Mouse (Mus musculus) neural tube, embryonic 15.5 days (tissue): ENCODE measurements around the gene Rps15a. TPM values are rescaled to one million over a fixed set of nuclear protein-coding genes. Genes with fewer than 3 reads are reported as not detected.

Experiments used
- ATAC-seq: fragments of 200-750 bp; cut with Nextera tagmentation; 2 replicates; pipeline ENCODE4 v1.8.0; 2017; ENCODE audit warnings: mild to moderate bottlenecking, moderate TSS enrichment, moderate library complexity; ENCODE audit not compliant: low FRiP score
- H3K27ac ChIP-seq: fragments of 300-500 bp; sonication (generic); replicated peaks from 2 replicates; pipeline ENCODE4 v1.5.1; 2015; ENCODE audit warnings: mild to moderate bottlenecking, inconsistent platforms
- H3K27me3 ChIP-seq: fragments of 300-500 bp; sonication (generic); replicated peaks from 2 replicates; pipeline ENCODE4 v1.6.1; 2015; ENCODE audit warnings: inconsistent platforms
- H3K36me3 ChIP-seq: fragments of 300-500 bp; sonication (generic); 2 replicates; pipeline ENCODE4 v1.6.1; 2015; ENCODE audit warnings: inconsistent platforms
- H3K4me1 ChIP-seq: fragments of 300-500 bp; sonication (generic); 2 replicates; pipeline ENCODE4 v1.6.1; 2015; ENCODE audit warnings: inconsistent platforms
- H3K4me2 ChIP-seq: fragments of 300-500 bp; sonication (generic); 2 replicates; pipeline ENCODE4 v1.6.1; 2015; ENCODE audit warnings: inconsistent platforms, mild to moderate bottlenecking, moderate library complexity
- H3K4me3 ChIP-seq: fragments of 300-500 bp; sonication (generic); replicated peaks from 2 replicates; pipeline ENCODE4 v1.5.1; 2015; ENCODE audit warnings: mild to moderate bottlenecking, inconsistent platforms
- H3K9ac ChIP-seq: fragments of 300-500 bp; sonication (generic); replicated peaks from 2 replicates; pipeline ENCODE4 v1.6.1; 2015; ENCODE audit warnings: mild to moderate bottlenecking, inconsistent platforms
- H3K9me3 ChIP-seq: fragments of 300-500 bp; sonication (generic); replicated peaks from 2 replicates; pipeline ENCODE4 v1.6.1; 2016; ENCODE audit warnings: inconsistent platforms
- WGBS: fragments of 180-500 bp; shearing (Covaris S2); methylation state at CpG from one replicate; pipeline ENCODE4 v1.1.7; 2015; ENCODE audit warnings: mixed read lengths; 5-methylcytosine and 5-hydroxymethylcytosine counted together
- polyA plus RNA-seq: library from polyadenylated mRNA; unstranded; fragments of >200 nt; fragmentation: Nextera tagmentation; extraction: Ambion mirVana; gene quantifications from 2 replicates; pipeline ENCODE4 v1.2.1, GENCODE M21; 2015

Rps15a gene
- polyA plus RNA-seq, 1 experiment from 2014 or later = 410 TPM

DNA sequence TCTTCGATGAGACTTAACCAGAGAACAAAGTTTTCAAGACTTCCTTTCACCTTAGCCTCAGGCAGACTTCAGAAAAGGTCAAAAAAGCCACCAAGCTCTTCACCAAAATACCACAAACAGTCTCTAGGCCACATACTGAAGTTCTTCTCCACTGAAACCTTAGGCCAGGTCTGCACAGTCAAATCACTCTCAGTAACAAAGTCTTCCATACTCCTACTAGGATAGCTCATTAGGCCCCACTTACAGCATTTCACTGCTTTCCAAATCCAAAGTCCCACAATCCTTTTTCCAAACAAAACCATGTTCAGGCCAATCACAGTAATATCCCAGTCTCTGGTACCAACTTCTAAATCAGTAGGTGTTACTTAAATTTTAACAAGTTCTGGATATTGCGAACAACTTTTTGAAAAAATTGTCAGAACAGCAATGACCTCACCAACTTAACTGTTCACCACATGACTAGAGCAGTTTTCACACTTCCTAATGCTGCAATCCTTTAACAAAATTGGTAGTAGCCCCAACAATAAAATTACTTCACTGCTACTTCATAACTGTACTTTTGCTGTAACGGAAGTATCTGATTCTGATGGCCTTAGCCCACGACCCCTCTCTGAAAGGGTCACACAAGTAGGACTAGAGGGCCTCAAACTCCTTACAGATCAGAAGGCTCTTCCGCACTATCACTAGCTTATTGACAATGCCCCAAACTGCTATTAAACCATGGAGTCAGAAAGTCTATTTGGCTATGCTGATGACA lies 2.3 kb downstream of the Rps15a start:
- ATAC-seq = no peak
- H3K4me2 ChIP-seq = peak overlapping the region; percentile 88
- H3K9ac ChIP-seq = no peak overlapping the region
- peak overlapping the region; percentile 85 for H3K4me3 ChIP-seq
- H3K27ac ChIP-seq = no peak overlapping the region
- 75% methylated on average over 5 of the region's 5 CpGs for WGBS
- H3K36me3 ChIP-seq = peaks cover 66% of the 10 kb centered on the region
- peaks cover 57% of the 10 kb centered on the region for H3K4me1 ChIP-seq
- H3K27me3 ChIP-seq = no peaks in the 10 kb centered on the region
- no peaks in the 10 kb centered on the region for H3K9me3 ChIP-seq

DNA sequence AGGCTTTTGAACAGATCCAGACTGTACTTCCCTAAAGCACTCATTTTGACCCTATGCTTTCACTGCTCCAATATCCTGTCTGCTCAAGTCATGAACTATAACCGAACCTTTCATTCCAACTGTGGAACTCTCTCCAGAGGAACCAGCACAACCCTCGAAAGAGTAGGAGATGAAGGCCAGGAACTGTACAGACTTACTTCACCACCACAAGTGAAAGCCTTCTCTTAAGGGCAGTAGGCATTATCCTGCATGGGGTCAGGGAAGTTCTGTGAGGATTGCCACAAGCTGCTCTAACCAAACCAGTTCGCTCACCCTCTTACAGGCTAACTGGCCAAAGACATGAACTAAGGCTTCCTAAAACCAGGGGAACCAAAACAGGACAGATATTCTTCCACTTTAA lies 4.9 kb downstream of the Rps15a start:
- peak overlapping the region; percentile 28 for H3K4me2 ChIP-seq
- peaks cover 82% of the 10 kb centered on the region for H3K36me3 ChIP-seq
- no peak overlapping the region for H3K4me3 ChIP-seq
- no peak overlapping the region for H3K9ac ChIP-seq
- no peaks in the 10 kb centered on the region for H3K9me3 ChIP-seq
- H3K27me3 ChIP-seq = no peaks in the 10 kb centered on the region
- ATAC-seq = no peak
- 84% methylated on average over 3 of the region's 3 CpGs for WGBS
- H3K27ac ChIP-seq = no peak overlapping the region
- peaks cover 58% of the 10 kb centered on the region for H3K4me1 ChIP-seq

DNA sequence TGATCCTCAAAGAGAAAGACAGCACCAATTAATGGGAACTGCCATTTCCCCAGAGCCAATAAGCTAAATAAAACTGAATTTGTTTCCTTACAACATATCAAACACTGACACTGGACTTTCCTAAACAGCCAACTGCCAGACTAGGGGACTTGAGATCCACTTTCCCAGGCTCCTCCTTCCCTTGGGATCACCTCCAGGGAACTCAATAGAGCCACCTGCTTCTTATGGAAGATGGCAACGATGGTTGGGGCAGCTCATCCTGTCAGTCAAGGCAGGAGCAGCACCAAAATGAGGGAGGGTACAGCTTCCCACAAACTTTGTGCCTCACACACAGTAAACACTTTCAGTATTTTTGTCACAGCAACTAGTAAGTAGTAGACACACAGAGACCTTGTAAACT lies 8.3 kb downstream of the Rps15a start:
- Histone ChIP-seq H3K4me3 (no peak overlapping the region), H3K4me1 (peaks cover 30% of the 10 kb centered on the region), H3K9me3 (no peaks in the 10 kb centered on the region), H3K9ac (no peak overlapping the region), H3K27ac (no peak overlapping the region), H3K27me3 (no peaks in the 10 kb centered on the region), H3K36me3 (peaks cover 77% of the 10 kb centered on the region), H3K4me2 (no peak overlapping the region)
- WGBS = 56% methylated on average over 1 of the region's 1 CpGs
- no peak for ATAC-seq

DNA sequence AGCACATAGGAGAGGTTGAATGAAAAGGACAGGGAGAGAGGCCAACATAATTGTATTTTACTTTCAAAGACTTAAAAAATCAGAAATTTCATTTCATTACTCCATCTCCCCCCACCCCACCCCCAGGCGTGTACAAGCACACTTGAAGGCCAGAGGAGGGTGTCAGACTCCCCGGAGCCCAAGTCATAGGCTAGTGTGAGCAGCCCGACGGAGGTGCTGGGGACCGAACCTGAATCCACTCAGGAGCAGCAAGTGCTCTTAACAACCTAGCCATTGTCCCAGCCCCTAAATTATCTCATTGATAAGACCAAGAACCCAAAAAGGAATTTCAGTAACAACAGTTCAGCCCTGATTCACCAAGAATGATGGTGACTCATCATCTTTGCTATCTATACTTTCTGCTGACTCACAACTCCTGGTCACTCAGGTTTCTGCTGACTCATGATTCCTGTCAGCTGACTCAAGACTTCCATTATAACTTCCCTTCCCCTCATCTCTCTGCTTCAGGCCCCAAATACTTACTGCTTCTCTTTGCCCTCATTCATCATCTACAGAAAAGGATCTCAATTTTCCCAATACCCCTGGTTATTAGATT lies 11.4 kb downstream of the Rps15a start:
- Histone ChIP-seq H3K9me3 (no peaks in the 10 kb centered on the region), H3K27ac (no peak overlapping the region), H3K4me3 (no peak overlapping the region), H3K4me2 (no peak overlapping the region), H3K27me3 (no peaks in the 10 kb centered on the region), H3K4me1 (0 out of 2 replicates have a peak, but pooled peaks cover 3% of the 10 kb centered on the region), H3K36me3 (peaks cover 50% of the 10 kb centered on the region), H3K9ac (no peak overlapping the region)
- ATAC-seq = no peak
- 68% methylated on average over 5 of the region's 5 CpGs for WGBS

DNA sequence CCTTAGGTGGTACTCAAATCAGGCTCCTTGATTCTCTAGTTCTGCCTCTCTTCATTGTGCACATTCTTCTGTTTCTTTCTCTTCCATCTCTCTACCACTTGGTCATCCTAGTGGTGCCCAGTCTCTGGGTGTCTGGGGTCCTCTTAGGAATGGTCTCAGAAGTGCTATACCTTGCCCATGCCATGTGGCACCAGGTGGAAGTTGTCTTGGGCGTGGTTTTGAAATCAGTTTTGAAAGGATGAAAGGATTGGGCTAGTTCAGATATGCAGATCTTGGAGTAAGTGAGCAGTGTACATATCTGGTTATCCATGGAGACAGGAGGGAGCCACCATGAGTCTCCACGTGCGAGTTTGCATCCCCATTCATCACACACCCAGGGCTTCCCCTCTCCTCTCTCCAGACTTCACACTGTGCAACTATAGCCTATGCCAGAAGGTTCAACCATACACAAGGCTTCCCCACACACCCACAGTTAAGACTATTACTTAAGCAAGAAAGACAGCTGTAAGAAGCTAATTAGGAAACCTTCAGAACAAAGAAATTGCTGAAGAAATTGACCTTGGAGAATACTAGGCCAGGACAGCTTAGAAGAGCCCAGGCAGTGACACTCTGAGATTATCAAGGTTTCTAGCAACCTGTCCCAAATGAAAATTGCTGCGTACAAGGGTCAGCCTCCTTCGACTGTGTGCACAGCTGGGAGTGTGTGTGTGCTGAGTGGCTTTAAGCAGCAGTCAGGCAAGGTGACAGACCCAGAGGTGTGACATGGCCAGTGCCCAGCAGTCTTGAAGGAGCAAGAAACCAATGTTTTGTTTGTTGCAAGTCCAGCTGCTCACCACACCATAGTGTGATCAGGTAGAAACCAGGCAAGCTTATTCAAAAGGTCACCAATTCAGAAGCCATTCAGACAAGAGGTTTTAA lies 12.3 kb downstream of the Rps15a start:
- no peak overlapping the region for H3K9ac ChIP-seq
- H3K36me3 ChIP-seq = peaks cover 42% of the 10 kb centered on the region
- no peaks in the 10 kb centered on the region for H3K9me3 ChIP-seq
- H3K4me1 ChIP-seq = 0 out of 2 replicates have a peak, but pooled peaks cover 3% of the 10 kb centered on the region
- H3K4me2 ChIP-seq = no peak overlapping the region
- H3K27ac ChIP-seq = no peak overlapping the region
- ATAC-seq = no peak
- no peak overlapping the region for H3K4me3 ChIP-seq
- no peaks in the 10 kb centered on the region for H3K27me3 ChIP-seq
- WGBS = 42% methylated on average over 5 of the region's 5 CpGs

DNA sequence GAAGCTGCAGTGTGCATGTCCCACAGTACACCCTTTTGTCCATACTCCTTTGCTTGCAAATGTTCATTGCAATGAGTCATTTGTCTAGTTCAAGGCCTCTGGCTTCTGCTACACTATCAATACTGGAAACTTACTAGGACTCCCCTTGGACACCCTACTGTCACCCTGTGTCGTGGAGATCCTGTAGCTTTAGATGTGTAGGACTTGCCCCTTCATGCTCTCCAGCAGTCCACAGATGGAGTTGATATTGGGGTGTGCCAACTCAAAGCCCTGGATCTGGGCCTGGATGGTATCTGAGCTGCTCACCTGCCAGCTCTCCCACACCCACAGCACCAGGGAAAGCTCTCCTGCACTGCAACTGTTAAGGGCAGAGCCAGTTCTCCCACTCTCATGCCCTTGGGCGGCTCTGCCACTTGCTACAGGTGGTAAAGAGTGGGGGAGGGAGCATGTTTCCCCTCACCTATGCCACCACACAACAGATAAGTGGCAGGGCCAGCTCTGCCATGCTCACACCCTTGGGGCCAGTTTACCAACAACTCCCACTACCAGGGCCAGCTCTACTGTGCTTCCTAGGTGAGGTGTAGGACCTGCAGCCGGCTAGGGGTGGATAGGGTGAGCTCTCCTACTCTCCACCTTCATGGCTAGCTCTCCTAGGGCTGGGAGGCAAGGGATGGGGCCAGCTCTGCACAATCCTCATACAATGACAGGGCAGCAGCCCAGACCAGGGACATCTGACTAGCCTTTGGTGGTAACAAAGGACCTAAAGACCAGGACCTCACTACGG lies 13.1 kb downstream of the Rps15a start:
- Histone ChIP-seq H3K4me3 (no peak overlapping the region), H3K9me3 (no peaks in the 10 kb centered on the region), H3K9ac (no peak overlapping the region), H3K4me1 (0 out of 2 replicates have a peak, but pooled peaks cover 1% of the 10 kb centered on the region), H3K36me3 (peaks cover 33% of the 10 kb centered on the region), H3K4me2 (no peak overlapping the region), H3K27ac (no peak overlapping the region), H3K27me3 (no peaks in the 10 kb centered on the region)
- ATAC-seq = peak; percentile 28; the same call in 1 of the 2 replicates
- WGBS = 40% methylated on average over 4 of the region's 4 CpGs

DNA sequence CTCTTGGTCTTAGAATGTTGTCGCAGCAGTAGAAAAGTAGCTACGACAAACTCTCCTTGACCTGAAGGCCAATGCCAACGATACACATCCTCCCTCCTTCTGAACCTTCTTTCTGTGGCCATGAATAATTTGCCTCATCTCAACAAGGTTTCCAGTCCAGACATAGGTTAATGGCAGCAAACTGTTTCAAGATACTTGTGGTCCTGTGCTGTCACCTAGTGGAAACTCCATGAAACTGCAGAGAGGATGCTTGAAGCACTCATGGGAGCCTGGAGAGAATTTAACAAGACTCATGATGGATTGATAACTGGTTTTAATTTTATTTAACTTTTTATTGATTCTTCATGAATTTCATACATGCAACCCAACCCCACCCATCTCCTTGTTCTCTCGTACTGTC lies 13.8 kb downstream of the Rps15a start:
- Histone ChIP-seq H3K4me2 (no peak overlapping the region), H3K4me3 (no peak overlapping the region), H3K4me1 (no peaks in the 10 kb centered on the region), H3K27ac (no peak overlapping the region), H3K9ac (no peak overlapping the region), H3K27me3 (no peaks in the 10 kb centered on the region), H3K9me3 (no peaks in the 10 kb centered on the region), H3K36me3 (peaks cover 27% of the 10 kb centered on the region)
- WGBS = 47% methylated on average over 4 of the region's 4 CpGs
- peak; percentile 22; the same call in 1 of the 2 replicates for ATAC-seq

DNA sequence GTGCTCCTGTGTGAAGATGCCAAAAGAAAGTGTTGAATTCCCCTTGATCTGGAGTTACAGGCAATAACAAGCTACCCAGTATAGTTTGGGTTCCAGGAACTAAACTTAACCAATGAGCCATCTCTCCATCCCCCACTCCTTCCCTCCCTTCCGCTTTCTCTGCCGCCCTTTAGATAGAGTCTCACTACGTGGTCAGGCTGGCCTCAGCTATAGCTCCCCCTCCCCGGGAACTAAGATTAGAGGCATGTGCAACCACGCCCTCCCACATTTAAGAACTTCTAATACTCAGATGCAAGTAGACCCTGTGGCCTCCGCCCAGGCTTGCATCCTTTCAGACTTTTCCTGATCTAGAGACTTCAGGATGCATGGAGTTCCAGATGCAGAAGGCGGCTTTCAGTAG lies 18.4 kb downstream of the Rps15a start:
- H3K4me3 ChIP-seq = no peak overlapping the region
- H3K27me3 ChIP-seq = no peaks in the 10 kb centered on the region
- no peak overlapping the region for H3K9ac ChIP-seq
- H3K27ac ChIP-seq = no peak overlapping the region
- no peak for ATAC-seq
- no peaks in the 10 kb centered on the region for H3K4me1 ChIP-seq
- H3K4me2 ChIP-seq = no peak overlapping the region
- WGBS = 86% methylated on average over 7 of the region's 7 CpGs
- no peaks in the 10 kb centered on the region for H3K9me3 ChIP-seq
- H3K36me3 ChIP-seq = no peaks in the 10 kb centered on the region

DNA sequence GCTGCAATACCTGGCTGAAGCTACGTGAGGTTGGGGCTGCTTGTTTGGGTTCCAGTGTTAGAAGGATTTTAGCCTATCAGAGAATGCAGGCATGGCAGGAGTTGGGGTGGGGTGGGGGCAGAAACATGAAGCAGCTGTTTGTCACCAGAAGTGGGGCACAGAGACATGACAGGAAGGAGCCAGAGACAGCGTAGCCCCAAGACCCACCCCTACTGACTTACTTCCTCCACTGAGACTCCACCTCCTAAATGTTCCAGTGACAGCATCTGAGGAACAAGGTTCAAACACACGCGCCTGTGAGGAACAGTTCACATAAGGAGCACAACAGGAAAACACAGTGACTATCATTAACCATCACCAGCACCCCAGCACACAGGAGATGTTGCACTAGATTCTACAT lies 36.0 kb downstream of the Rps15a start:
- WGBS = 90% methylated on average over 4 of the region's 4 CpGs
- Histone ChIP-seq H3K4me3 (no peak overlapping the region), H3K27me3 (no peaks in the 10 kb centered on the region), H3K9ac (no peak overlapping the region), H3K9me3 (no peaks in the 10 kb centered on the region), H3K4me1 (no peaks in the 10 kb centered on the region), H3K4me2 (no peak overlapping the region), H3K27ac (no peak overlapping the region), H3K36me3 (no peaks in the 10 kb centered on the region)
- ATAC-seq = no peak

DNA sequence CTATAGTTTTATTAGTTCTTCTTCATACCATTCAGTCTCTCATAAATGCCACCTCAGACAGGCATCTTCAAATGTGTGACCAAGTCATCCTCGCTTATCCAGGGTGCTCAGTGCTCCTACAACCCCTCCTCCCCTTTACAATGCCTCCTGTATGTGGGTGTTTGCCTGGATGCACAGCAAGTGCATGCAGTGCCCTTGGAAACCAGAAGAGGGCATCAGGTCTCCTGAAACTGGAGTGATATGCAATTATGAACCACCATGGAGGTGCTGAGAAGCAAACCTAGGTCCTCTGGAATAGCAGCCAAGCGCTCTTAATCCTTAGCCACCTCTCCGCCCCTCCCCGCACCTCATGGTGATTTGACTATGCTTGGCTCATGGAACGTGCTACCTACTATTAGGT lies 36.9 kb downstream of the Rps15a start:
- H3K27me3 ChIP-seq = no peaks in the 10 kb centered on the region
- no peaks in the 10 kb centered on the region for H3K4me1 ChIP-seq
- H3K4me3 ChIP-seq = no peak overlapping the region
- no peaks in the 10 kb centered on the region for H3K9me3 ChIP-seq
- no peak for ATAC-seq
- no peaks in the 10 kb centered on the region for H3K36me3 ChIP-seq
- 93% methylated on average over 5 of the region's 5 CpGs for WGBS
- H3K9ac ChIP-seq = no peak overlapping the region
- no peak overlapping the region for H3K4me2 ChIP-seq
- no peak overlapping the region for H3K27ac ChIP-seq

DNA sequence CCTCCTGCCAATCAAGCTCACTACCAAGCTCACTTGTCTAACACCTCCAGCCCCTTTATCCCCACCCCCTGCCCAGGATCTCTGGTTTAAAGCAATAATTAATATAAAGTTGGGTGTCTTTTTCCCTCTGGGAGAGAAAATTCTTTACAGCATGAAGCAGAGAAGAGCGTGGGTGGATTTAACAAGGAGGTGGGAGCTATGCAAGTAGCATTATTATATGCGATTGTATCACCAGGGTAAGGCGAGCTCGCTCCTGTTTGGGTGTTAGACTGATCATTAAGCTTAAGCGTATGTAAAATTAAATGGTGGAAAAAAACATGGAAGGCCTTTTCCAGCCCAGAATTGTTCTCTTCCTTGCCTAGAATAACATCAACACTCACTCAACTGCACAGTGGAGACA lies 48.7 kb downstream of the Rps15a start:
- Histone ChIP-seq H3K4me1 (no peaks in the 10 kb centered on the region), H3K9ac (no peak overlapping the region), H3K36me3 (no peaks in the 10 kb centered on the region), H3K27me3 (no peaks in the 10 kb centered on the region), H3K4me2 (no peak overlapping the region), H3K4me3 (no peak overlapping the region), H3K27ac (no peak overlapping the region), H3K9me3 (no peaks in the 10 kb centered on the region)
- 96% methylated on average over 5 of the region's 5 CpGs for WGBS
- no peak for ATAC-seq
